ENCODE assay signal across 25 mouse cellular contexts in genomic region chr17:13566680-13567079, GRCm38 (mm10).
"Had no signal": no experiment of that assay in that cellular context is flagged by ENCODE, and none has a peak within 500 bp of the region (broad histone marks: within the 10 kb centered on the region; RNA-seq: fewer than 3 reads in every experiment).

No protein-coding gene starts in this region.

- DNase-seq: kidney, adult 2 months; kidney, postnatal 25 days; liver; lung, adult 18-20 months; lung, postnatal 10 days; lung, postnatal 36 days; retina, postnatal 1 day; right cerebral cortex, postnatal 25 days; spleen, adult 18-20 months; thymus, adult 2 months; thymus, postnatal 14 days; thymus, postnatal 4 days had no signal

- H3K27me3 ChIP-seq: limb, embryonic 12.5 days; liver, embryonic 12.5 days; liver, embryonic 15.5 days; lung, embryonic 15.5 days; megakaryocyte, embryonic 14.5 days; midbrain, embryonic 13.5 days; neural tube, embryonic 13.5 days had no signal

- ATAC-seq: intestine, postnatal 0 days; liver, embryonic 12.5 days; midbrain, embryonic 16.5 days had no signal

- H3K4me2 ChIP-seq: limb, embryonic 12.5 days; liver, embryonic 12.5 days; liver, embryonic 15.5 days; lung, embryonic 15.5 days; midbrain, embryonic 13.5 days; neural tube, embryonic 13.5 days had no signal

- H3K4me3 ChIP-seq: layer of hippocampus, adult 2 months; limb, embryonic 12.5 days; liver, embryonic 12.5 days; liver, embryonic 15.5 days; lung, embryonic 15.5 days; megakaryocyte, embryonic 14.5 days; midbrain, embryonic 10.5 days; midbrain, embryonic 13.5 days; myocyte; neural tube, embryonic 13.5 days had no signal

- H3K9ac ChIP-seq: limb, embryonic 12.5 days; liver, embryonic 12.5 days; liver, embryonic 15.5 days; lung, embryonic 15.5 days; midbrain, embryonic 13.5 days; neural tube, embryonic 13.5 days had no signal

- H3K4me1 ChIP-seq: limb, embryonic 12.5 days; liver, embryonic 15.5 days; lung, embryonic 15.5 days; megakaryocyte, embryonic 14.5 days; midbrain, embryonic 10.5 days; midbrain, embryonic 13.5 days; neural tube, embryonic 13.5 days had no signal

- H3K9me3 ChIP-seq: limb, embryonic 12.5 days; liver, embryonic 12.5 days; liver, embryonic 15.5 days; lung, embryonic 15.5 days; midbrain, embryonic 10.5 days; midbrain, embryonic 13.5 days; neural tube, embryonic 13.5 days had no signal

- H3K36me3 ChIP-seq: limb, embryonic 12.5 days; liver, embryonic 12.5 days; liver, embryonic 15.5 days; lung, embryonic 15.5 days; midbrain, embryonic 10.5 days; midbrain, embryonic 13.5 days; neural tube, embryonic 13.5 days had no signal

- H3K27ac ChIP-seq: kidney, postnatal 0 days; layer of hippocampus, adult 2 months; limb, embryonic 12.5 days; liver, embryonic 12.5 days; liver, embryonic 15.5 days; lung, embryonic 15.5 days; midbrain, embryonic 10.5 days; midbrain, embryonic 13.5 days; neural tube, embryonic 13.5 days had no signal
